Mouse (Mus musculus) intestine, embryonic 16.5 days (tissue): Measurements from ENCODE around the gene Vmn2r28. TPM values are rescaled to one million over a fixed set of nuclear protein-coding genes. Genes with fewer than 3 reads are reported as not detected.
"Not testable (repeated sequence)": the region's sequence is repeated elsewhere in the genome, so short reads cannot be mapped to it uniquely, and the experiment has no call there.

Source experiments
- ATAC-seq: fragments of 200-750 bp; cut with Nextera tagmentation; 2 replicates; pipeline ENCODE4 v1.8.0; 2017; ENCODE audit warnings: moderate TSS enrichment, moderate library complexity
- H3K27ac ChIP-seq: fragments of 300-500 bp; sonication (generic); 2 replicates; pipeline ENCODE4 v1.5.1; 2014; ENCODE audit warnings: mild to moderate bottlenecking, low read length
- H3K27me3 ChIP-seq: fragments of 300-500 bp; sonication (generic); replicated peaks from 2 replicates; pipeline ENCODE4 v1.6.1; 2014; ENCODE audit warnings: low read length, control low read depth, mixed read lengths; ENCODE audit not compliant: control insufficient read depth, insufficient read depth
- H3K36me3 ChIP-seq: fragments of 300-500 bp; sonication (generic); 2 replicates; pipeline ENCODE4 v1.6.1; 2014; ENCODE audit warnings: low read length, control low read depth; ENCODE audit not compliant: control insufficient read depth, insufficient read depth
- H3K4me1 ChIP-seq: fragments of 300-500 bp; sonication (generic); 2 replicates; pipeline ENCODE4 v1.6.1; 2014; ENCODE audit warnings: low read length, control low read depth, mixed read lengths; ENCODE audit not compliant: control insufficient read depth, insufficient read depth
- H3K4me2 ChIP-seq: fragments of 300-500 bp; sonication (generic); 2 replicates; pipeline ENCODE4 v1.6.1; 2014; ENCODE audit warnings: low read depth, low read length, control low read depth
- H3K4me3 ChIP-seq: fragments of 300-500 bp; sonication (generic); 2 replicates; pipeline ENCODE4 v1.5.1; 2014; ENCODE audit warnings: mild to moderate bottlenecking, low read length
- H3K9ac ChIP-seq: fragments of 300-500 bp; sonication (generic); 2 replicates; pipeline ENCODE4 v1.6.1; 2014; ENCODE audit warnings: low read depth, low read length
- H3K9me3 ChIP-seq: fragments of 300-500 bp; sonication (generic); 2 replicates; pipeline ENCODE4 v1.6.1; 2016; ENCODE audit warnings: low read length, control low read depth; ENCODE audit not compliant: control insufficient read depth
- WGBS: fragments of 180-500 bp; shearing (Covaris S2); extraction: QIAGEN DNeasy Blood & Tissue Kit; methylation state at CpG from one replicate; pipeline ENCODE4 v1.1.7; 2014; 5-methylcytosine and 5-hydroxymethylcytosine counted together
- polyA plus RNA-seq: library from polyadenylated mRNA; unstranded; fragments of >200 nt; fragmentation: Nextera tagmentation; extraction: Ambion mirVana; gene quantifications from 2 replicates; pipeline ENCODE4 v1.2.1, GENCODE M21; 2015

Gene Vmn2r28
- not detected in 2 replicates for polyA plus RNA-seq

DNA sequence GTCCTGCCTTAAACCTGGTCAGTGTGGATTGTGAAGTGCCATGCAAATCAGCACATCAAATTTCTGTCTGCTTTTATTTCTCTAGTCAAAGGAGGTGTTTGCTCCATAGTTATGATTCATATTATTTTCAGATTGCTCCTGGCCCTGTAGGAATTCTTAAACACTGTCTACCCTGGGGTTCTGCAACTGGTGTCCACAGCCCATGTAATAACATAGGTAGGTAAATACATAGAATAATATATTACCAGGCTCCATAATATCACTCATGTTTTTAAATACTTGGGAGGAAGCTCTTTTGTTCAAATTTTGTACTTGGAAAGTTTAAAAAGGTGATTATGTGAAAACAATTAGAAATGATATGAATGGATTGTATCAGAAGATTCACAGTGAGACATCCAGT lies at the start of gene Vmn2r28:
Gene Vmn2r28, minus strand, starts transcription at position 101 of the 400 bp plus-strand sequence.
- not testable (repeated sequence) for H3K36me3 ChIP-seq, H3K9me3 ChIP-seq, ATAC-seq

DNA sequence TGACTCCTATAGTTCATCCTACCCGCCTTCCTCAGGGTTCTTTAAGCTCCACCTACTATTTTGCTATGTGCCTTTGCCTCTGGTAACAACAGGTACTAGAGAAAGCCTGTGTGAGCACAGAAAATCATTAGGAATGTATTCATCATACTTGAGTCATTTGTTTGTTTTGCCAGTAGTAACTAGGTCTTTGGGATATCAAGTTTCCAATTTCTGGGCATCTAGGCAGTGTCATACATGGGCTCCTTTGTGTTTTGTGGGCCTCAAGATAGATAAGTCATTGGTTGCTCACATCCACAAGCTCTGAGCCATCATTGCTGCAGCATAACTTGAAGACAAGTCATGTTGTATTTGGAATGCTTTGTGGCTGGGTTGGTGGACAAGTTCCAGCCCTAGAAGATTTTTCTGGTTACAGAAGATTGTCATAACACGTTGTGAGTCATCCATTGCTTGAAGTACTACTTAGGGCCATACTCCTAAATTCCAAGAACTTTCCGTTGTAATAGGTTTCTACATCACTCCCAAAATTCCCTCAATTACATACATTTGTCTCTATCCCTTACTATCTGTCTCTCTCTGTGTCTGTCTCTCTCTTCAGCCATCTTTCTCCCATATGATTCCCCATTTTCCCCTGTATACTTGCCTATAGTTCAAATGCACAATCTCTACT lies 47.1 kb upstream of the Vmn2r28 start:
- not testable (repeated sequence) for H3K27me3 ChIP-seq, H3K36me3 ChIP-seq, H3K4me3 ChIP-seq, H3K4me1 ChIP-seq, H3K4me2 ChIP-seq, H3K9ac ChIP-seq, ATAC-seq, H3K9me3 ChIP-seq, H3K27ac ChIP-seq
- 54% methylated on average over 3 of the region's 3 CpGs for WGBS

More for the DNA sequence above, at the start of gene Vmn2r28:
- not testable (repeated sequence) for H3K4me2 ChIP-seq, H3K9ac ChIP-seq, H3K27ac ChIP-seq, H3K4me1 ChIP-seq, H3K27me3 ChIP-seq, H3K4me3 ChIP-seq

DNA sequence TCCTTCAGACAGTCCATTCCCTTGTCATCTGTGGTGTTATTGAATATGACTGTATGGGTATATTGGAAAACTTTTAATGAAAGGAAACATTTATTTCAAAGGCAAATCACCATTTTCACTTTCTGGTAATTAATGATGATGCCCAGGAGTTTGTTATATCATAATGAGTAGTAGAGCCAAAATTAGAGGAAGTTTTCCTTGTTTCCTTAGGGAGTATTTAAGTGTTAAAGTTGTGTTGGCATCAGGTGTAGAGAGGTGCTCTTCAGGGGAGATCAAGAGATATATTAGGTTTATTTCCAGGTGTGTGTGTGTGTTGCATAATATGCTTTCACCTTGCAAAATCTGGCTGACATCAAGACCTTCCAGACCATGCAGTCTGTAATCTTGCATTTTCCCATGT lies 37.1 kb downstream of the Vmn2r28 start, which contains the start of gene Vmn1r59:
Gene Vmn1r59, minus strand, starts transcription at position 101 of the 400 bp plus-strand sequence.
- Histone ChIP-seq H3K4me2 (no peak within 1 kb of the TSS), H3K4me1 (no peaks in the 10 kb centered on the region), H3K4me3 (no peak within 1 kb of the TSS), H3K27me3 (no peaks in the 10 kb centered on the region), H3K36me3 (no peaks in the 10 kb centered on the region), H3K27ac (no peak within 1 kb of the TSS), H3K9ac (no peak within 1 kb of the TSS), H3K9me3 (0 out of 2 replicates have a peak, but pooled peaks cover 3% of the 10 kb centered on the region)
- no peak for ATAC-seq

DNA sequence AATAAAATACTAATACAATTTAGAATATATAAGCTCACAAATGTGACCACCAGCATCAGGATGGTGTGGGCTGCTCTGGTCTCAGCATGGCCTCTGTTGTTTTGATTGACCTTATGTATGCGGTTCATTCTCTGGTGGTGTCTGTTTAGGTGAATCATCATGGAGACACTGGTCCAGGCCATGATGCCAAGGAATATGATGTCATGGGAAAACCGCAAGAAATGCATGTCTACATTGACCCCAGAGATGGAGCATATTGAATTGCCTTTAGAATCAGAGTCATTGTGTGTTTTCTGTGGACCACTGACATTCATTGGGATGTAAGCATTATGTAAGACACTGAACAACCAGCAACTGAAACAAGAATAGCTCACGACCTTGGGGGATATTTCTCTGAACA lies 39.7 kb downstream of the Vmn2r28 start:
- not testable (repeated sequence) for ATAC-seq, H3K4me3 ChIP-seq, H3K36me3 ChIP-seq, H3K27me3 ChIP-seq, H3K4me1 ChIP-seq, H3K9ac ChIP-seq, H3K9me3 ChIP-seq, H3K4me2 ChIP-seq, H3K27ac ChIP-seq
- WGBS = 69% methylated on average over 3 of the region's 3 CpGs

DNA sequence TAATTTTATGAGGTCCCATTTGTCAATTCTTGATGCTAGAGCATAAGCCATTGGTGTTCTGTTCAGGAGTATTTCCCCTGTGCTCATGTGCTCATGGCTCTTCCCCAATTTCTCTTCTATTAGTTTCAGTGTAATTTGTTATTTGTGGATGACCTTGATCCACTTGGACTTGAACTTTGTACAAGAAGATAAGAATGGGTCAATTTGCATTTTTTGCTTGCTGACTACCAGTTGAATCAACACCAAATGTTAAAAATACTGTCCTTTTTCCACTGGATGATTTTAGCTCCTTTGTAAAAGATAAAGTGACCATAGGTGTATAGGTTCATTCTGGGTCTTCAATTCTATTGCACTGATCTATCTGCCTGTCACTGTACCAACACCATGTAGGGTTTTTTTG lies 45.1 kb downstream of the Vmn2r28 start:
- no peaks in the 10 kb centered on the region for H3K4me1 ChIP-seq
- 0 out of 2 replicates have a peak, but pooled peaks cover 3% of the 10 kb centered on the region for H3K9me3 ChIP-seq
- H3K27ac ChIP-seq = no peak overlapping the region
- H3K4me2 ChIP-seq = no peak overlapping the region
- no peak for ATAC-seq
- H3K27me3 ChIP-seq = no peaks in the 10 kb centered on the region
- no peak overlapping the region for H3K9ac ChIP-seq
- no peaks in the 10 kb centered on the region for H3K36me3 ChIP-seq
- no peak overlapping the region for H3K4me3 ChIP-seq

Other genes starting within 250 kb of the Vmn2r28 start
- gene Gm5065, start 143.4 kb downstream of the Vmn2r28 start, polyA plus RNA-seq = not detected in 2 replicates
- not detected in 2 replicates for gene Nlrp2, start 142.9 kb downstream of the Vmn2r28 start, polyA plus RNA-seq
- not detected in 2 replicates for gene Vmn1r58, start 80.6 kb downstream of the Vmn2r28 start, polyA plus RNA-seq
- not detected in 2 replicates for gene Vmn1r59, start 37.2 kb downstream of the Vmn2r28 start, polyA plus RNA-seq
- gene Vmn1r60, start 53.4 kb upstream of the Vmn2r28 start, polyA plus RNA-seq = not detected in 2 replicates
- not detected in 2 replicates for gene Vmn1r61, start 119.3 kb upstream of the Vmn2r28 start, polyA plus RNA-seq
- not detected in 2 replicates for gene Vmn1r62, start 179.7 kb upstream of the Vmn2r28 start, polyA plus RNA-seq